Mouse (Mus musculus) hindbrain, postnatal 0 days (tissue): ENCODE measurements around the gene Slc37a4. TPM values are rescaled to one million over a fixed set of nuclear protein-coding genes. Genes with fewer than 3 reads are reported as not detected.

Experiments
- ATAC-seq: fragments of 200-750 bp; cut with Nextera tagmentation; 2 replicates; pipeline ENCODE4 v1.8.0; 2017; ENCODE audit warnings: mild to moderate bottlenecking, moderate TSS enrichment, moderate library complexity
- DNase-seq: peaks from one replicate; pipeline ENCODE4 v3.0.0-alpha.2; 2015; ENCODE audit warnings: low spot score
- H3K27ac ChIP-seq: fragments of 300-500 bp; sonication (generic); 2 replicates; pipeline ENCODE4 v1.5.1; 2014; ENCODE audit warnings: mild to moderate bottlenecking
- H3K27me3 ChIP-seq: fragments of 300-500 bp; sonication (generic); 2 replicates; pipeline ENCODE4 v1.6.1; 2014; ENCODE audit warnings: low read length, mixed read lengths; ENCODE audit not compliant: insufficient read depth
- H3K36me3 ChIP-seq: fragments of 300-500 bp; sonication (generic); 2 replicates; pipeline ENCODE4 v1.6.1; 2014; ENCODE audit warnings: low read length, mixed read lengths; ENCODE audit not compliant: insufficient read depth
- H3K4me1 ChIP-seq: fragments of 300-500 bp; sonication (generic); 2 replicates; pipeline ENCODE4 v1.6.1; 2014; ENCODE audit warnings: antibody characterized with exemption, low read length, mixed read lengths; ENCODE audit not compliant: insufficient read depth
- H3K4me2 ChIP-seq: fragments of 300-500 bp; sonication (generic); 2 replicates; pipeline ENCODE4 v1.6.1; 2014; ENCODE audit warnings: low read depth, mild to moderate bottlenecking, low read length, moderate library complexity, mixed read lengths
- H3K4me3 ChIP-seq: fragments of 300-500 bp; sonication (generic); 2 replicates; pipeline ENCODE4 v1.5.1; 2014; ENCODE audit warnings: low read length
- H3K9ac ChIP-seq: fragments of 300-500 bp; sonication (generic); replicated peaks from 2 replicates; pipeline ENCODE4 v1.6.1; 2014; ENCODE audit warnings: mild to moderate bottlenecking, low read length, moderate library complexity, mixed read lengths
- H3K9me3 ChIP-seq: fragments of 300-500 bp; sonication (generic); 2 replicates; pipeline ENCODE4 v1.6.1; 2016; ENCODE audit warnings: low read length, mixed read lengths
- CTCF ChIP-seq: IDR thresholded peaks from 2 replicates; pipeline ENCODE4 v1.5.1; 2016; ENCODE audit warnings: antibody characterized with exemption, control low read depth, low read depth
- WGBS: fragments of 180-500 bp; shearing (Covaris S2); extraction: QIAGEN DNeasy Blood & Tissue Kit; methylation state at CpG from one replicate; pipeline ENCODE4 v1.1.7; 2014; 5-methylcytosine and 5-hydroxymethylcytosine counted together
- polyA plus RNA-seq: library from polyadenylated mRNA; unstranded; fragments of >200 nt; fragmentation: Nextera tagmentation; extraction: Ambion mirVana; gene quantifications from 2 replicates; pipeline ENCODE4 v1.2.1, GENCODE M21; 2015
- total RNA-seq: library from RNA; depleted of rRNA; stranded (reverse); fragments of >200 nt; gene quantifications from 2 replicates; pipeline ENCODE4 v1.2.3, GENCODE M21; 2014

Slc37a4 gene
- total and polyA plus RNA-seq, 2 experiments from 2014 or later: 40.3 to 93.9 TPM

- H3K4me2 ChIP-seq: no peak overlapping the region
- H3K9me3 ChIP-seq: no peaks in the 10 kb centered on the region
- no peaks in the 10 kb centered on the region for H3K27me3 ChIP-seq
- peaks cover 37% of the 10 kb centered on the region for H3K36me3 ChIP-seq
- ATAC-seq (peak; percentile 66), DNase-seq (peak; percentile 82)
- no peak overlapping the region for H3K27ac ChIP-seq
- no peaks in the 10 kb centered on the region for H3K4me1 ChIP-seq
- H3K4me3 ChIP-seq: no peak overlapping the region
- TF ChIP-seq CTCF: peak; percentile 90
- no peak overlapping the region for H3K9ac ChIP-seq
- WGBS: 32% methylated on average over 4 of the region's 4 CpGs
Measured at GRCm38 (mm10) chr9:44391466-44391865, 5.2 kb upstream of the Slc37a4 start.

- Histone ChIP-seq H3K4me2 (peak overlapping the region; percentile 95), H3K27me3 (no peaks in the 10 kb centered on the region), H3K4me3 (peak overlapping the region; percentile 74), H3K9ac (no peak overlapping the region), H3K27ac (peak overlapping the region; percentile 85; the same call in 1 of the 2 replicates), H3K9me3 (no peaks in the 10 kb centered on the region), H3K4me1 (no peaks in the 10 kb centered on the region), H3K36me3 (peaks cover 27% of the 10 kb centered on the region)
- DNase-seq: peak; percentile 25
- TF ChIP-seq CTCF: peak; percentile 10; the same call in 1 of the 2 replicates
- WGBS: 13% methylated on average over 4 of the region's 4 CpGs
- no peak for ATAC-seq
Measured at GRCm38 (mm10) chr9:44398087-44398486, 1.4 kb downstream of the Slc37a4 start.

- DNase-seq (no peak), ATAC-seq (no peak)
- Histone ChIP-seq H3K27me3 (no peaks in the 10 kb centered on the region), H3K4me1 (no peaks in the 10 kb centered on the region), H3K4me2 (peak overlapping the region; percentile 95), H3K36me3 (peaks cover 31% of the 10 kb centered on the region), H3K9ac (no peak overlapping the region), H3K9me3 (no peaks in the 10 kb centered on the region), H3K27ac (peak overlapping the region; percentile 85; the same call in 1 of the 2 replicates), H3K4me3 (no peak overlapping the region)
- WGBS: 80% methylated on average over 9 of the region's 9 CpGs
- TF ChIP-seq CTCF: no peak
Measured at GRCm38 (mm10) chr9:44398551-44398950, 1.9 kb downstream of the Slc37a4 start.

GRCm38 (mm10) chr9:44399114-44399794, 2.6 kb downstream of the Slc37a4 start:
- Histone ChIP-seq H3K9ac (no peak overlapping the region), H3K27ac (0 out of 2 replicates have a peak overlapping the region, but pooled peaks have one; percentile 11)
- WGBS: 77% methylated on average over 13 of the region's 13 CpGs

GRCm38 (mm10) chr9:44399795-44400114, 3.1 kb downstream of the Slc37a4 start:
- peaks cover 42% of the 10 kb centered on the region for H3K36me3 ChIP-seq
- H3K4me2 ChIP-seq: no peak overlapping the region
- H3K4me3 ChIP-seq: no peak overlapping the region
- H3K27me3 ChIP-seq: no peaks in the 10 kb centered on the region
- WGBS: 88% methylated on average over 6 of the region's 6 CpGs
- H3K4me1 ChIP-seq: no peaks in the 10 kb centered on the region
- H3K9me3 ChIP-seq: no peaks in the 10 kb centered on the region
- ATAC-seq: no peak
- no peak overlapping the region for H3K27ac ChIP-seq
- no peak for DNase-seq
- TF ChIP-seq CTCF: no peak
- H3K9ac ChIP-seq: no peak overlapping the region

More at GRCm38 (mm10) chr9:44399114-44399794, 2.6 kb downstream of the Slc37a4 start:
- TF ChIP-seq CTCF: no peak
- Histone ChIP-seq H3K4me1 (no peaks in the 10 kb centered on the region), H3K36me3 (peaks cover 38% of the 10 kb centered on the region), H3K27me3 (no peaks in the 10 kb centered on the region), H3K9me3 (no peaks in the 10 kb centered on the region), H3K4me3 (0 out of 2 replicates have a peak overlapping the region, but pooled peaks have one; percentile 2), H3K4me2 (peak overlapping the region; percentile 95)
- ATAC-seq: no peak
- DNase-seq: no peak

GRCm38 (mm10) chr9:44401081-44401480, 4.4 kb downstream of the Slc37a4 start:
- Histone ChIP-seq H3K9ac (no peak overlapping the region), H3K9me3 (no peaks in the 10 kb centered on the region), H3K27ac (no peak overlapping the region), H3K36me3 (peaks cover 47% of the 10 kb centered on the region), H3K4me3 (no peak overlapping the region), H3K27me3 (no peaks in the 10 kb centered on the region), H3K4me1 (no peaks in the 10 kb centered on the region; the same call in 1 of the 2 replicates), H3K4me2 (no peak overlapping the region)
- TF ChIP-seq CTCF: no peak
- DNase-seq (no peak), ATAC-seq (no peak)
- 82% methylated on average over 4 of the region's 4 CpGs for WGBS

GRCm38 (mm10) chr9:44405011-44405410, 8.4 kb downstream of the Slc37a4 start:
- TF ChIP-seq CTCF: no peak
- Histone ChIP-seq H3K4me2 (no peak overlapping the region), H3K9ac (no peak overlapping the region), H3K27ac (no peak overlapping the region), H3K36me3 (peaks cover 56% of the 10 kb centered on the region), H3K9me3 (no peaks in the 10 kb centered on the region), H3K4me3 (no peak overlapping the region), H3K27me3 (no peaks in the 10 kb centered on the region), H3K4me1 (no peaks in the 10 kb centered on the region; the same call in 1 of the 2 replicates)
- ATAC-seq (no peak), DNase-seq (no peak)
- WGBS: 83% methylated on average over 3 of the region's 3 CpGs
